Mouse (Mus musculus) brain, embryonic 18.5 days (tissue): ENCODE data around the gene Idh2.
A peak's percentile ranks its signal among the peaks of the same experiment; 100 is the strongest.

Source experiments
- DNase-seq: peaks from one replicate; pipeline ENCODE4 v3.0.0-alpha.2; 2012; ENCODE audit warnings: low read depth, low spot score

The Idh2 gene

GRCm38 (mm10) chr7:80085970-80086715 lies 29.0 kb downstream of the Idh2 start:
- DNase-seq: no peak

GRCm38 (mm10) chr7:80084484-80084931 lies 30.7 kb downstream of the Idh2 start:
- DNase-seq: no peak

GRCm38 (mm10) chr7:80081586-80082554 lies 33.3 kb downstream of the Idh2 start:
- no peak for DNase-seq

GRCm38 (mm10) chr7:80078792-80079301 lies 36.3 kb downstream of the Idh2 start:
- DNase-seq: no peak

GRCm38 (mm10) chr7:80077801-80078200 lies 37.4 kb downstream of the Idh2 start:
- DNase-seq: no peak

GRCm38 (mm10) chr7:80076961-80077716 lies 38.1 kb downstream of the Idh2 start:
- no peak for DNase-seq

GRCm38 (mm10) chr7:80075946-80076583 lies 39.1 kb downstream of the Idh2 start:
- DNase-seq: no peak

- DNase-seq: no peak
Measured at GRCm38 (mm10) chr7:80074921-80075441, 40.2 kb downstream of the Idh2 start.

GRCm38 (mm10) chr7:80073506-80073905 lies 41.7 kb downstream of the Idh2 start:
- DNase-seq: no peak

GRCm38 (mm10) chr7:80072297-80072696 lies 42.9 kb downstream of the Idh2 start:
- peak; percentile 54 for DNase-seq

GRCm38 (mm10) chr7:80071209-80071608 lies 44.0 kb downstream of the Idh2 start:
- DNase-seq: no peak

- DNase-seq: no peak
Measured at GRCm38 (mm10) chr7:80069615-80070327, 45.4 kb downstream of the Idh2 start.

GRCm38 (mm10) chr7:80068341-80068740 lies 46.9 kb downstream of the Idh2 start:
- no peak for DNase-seq

- DNase-seq: no peak
Measured at GRCm38 (mm10) chr7:80066675-80067455, 48.3 kb downstream of the Idh2 start.

- no peak for DNase-seq
Measured at GRCm38 (mm10) chr7:80065250-80065649, 49.9 kb downstream of the Idh2 start.

- no peak for DNase-seq
Measured at GRCm38 (mm10) chr7:80063902-80064736, 51.1 kb downstream of the Idh2 start.

- no peak for DNase-seq
Measured at GRCm38 (mm10) chr7:80063244-80063643, 51.9 kb downstream of the Idh2 start.

GRCm38 (mm10) chr7:80062083-80062826 lies 52.9 kb downstream of the Idh2 start:
- no peak for DNase-seq
